Comparison of ENCODE assay signal across 12 mouse cellular contexts in the genomic region with DNA sequence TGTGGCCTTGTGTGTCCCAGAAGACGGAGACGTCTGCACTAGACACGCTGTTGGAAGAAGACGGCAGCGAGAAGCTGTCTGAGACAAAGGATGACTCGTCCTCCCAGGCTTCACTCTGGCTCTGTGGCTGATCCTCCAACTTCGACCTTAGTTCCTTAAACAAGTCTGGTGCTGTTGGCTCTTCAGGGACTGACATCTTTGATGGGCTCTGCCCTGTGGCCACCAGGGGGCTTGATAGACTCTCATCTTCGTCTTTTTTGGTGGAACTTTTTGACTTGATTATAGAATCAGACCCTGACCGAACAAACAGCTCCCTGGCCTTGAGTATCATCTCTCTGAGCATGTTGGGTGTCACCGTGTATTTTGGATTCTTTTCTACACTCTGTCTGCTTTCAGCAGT. TPM values are rescaled to one million over a fixed set of nuclear protein-coding genes. Genes with fewer than 3 reads are reported as not detected.
A peak's percentile ranks its signal among the peaks of the same experiment; 100 is the strongest.
DNase-seq lines count a peak whose midpoint lies in the region; ATAC-seq and TF ChIP-seq lines count a peak whose summit lies in the region.
"Had no signal": no experiment of that assay in that cellular context is flagged by ENCODE, and none has a peak within 500 bp of the region (broad histone marks: within the 10 kb centered on the region; RNA-seq: fewer than 3 reads in every experiment).

No protein-coding gene starts in this region.

- H3K4me1 ChIP-seq in ES-E14 (ENCODE audit: control insufficient read depth in 2 of 2, insufficient read depth in 2 of 2, low read length in 2 of 2, poor library complexity in 1 of 2): no peaks in the 10 kb centered on the region
- H3K4me1 ChIP-seq in lung, postnatal 0 days (ENCODE audit: insufficient read depth, low read depth, low read length): no peaks in the 10 kb centered on the region
- H3K4me1 ChIP-seq: embryonic facial prominence, embryonic 10.5 days; midbrain, embryonic 15.5 days had no signal

- H3K9ac ChIP-seq in ES-E14 (ENCODE audit: insufficient read depth, low read depth, low read length, poor library complexity, severe bottlenecking): no peak overlapping the region
- no peak overlapping the region for H3K9ac ChIP-seq in lung, postnatal 0 days (replicated peaks; ENCODE audit: low read depth)
- H3K9ac ChIP-seq: midbrain, embryonic 15.5 days had no signal

- WGBS in lung, postnatal 0 days: 71% methylated on average over 10 of the region's 10 CpGs

- no peaks in the 10 kb centered on the region for H3K36me3 ChIP-seq in ES-E14 (ENCODE audit: control insufficient read depth, insufficient read depth, low read length, poor library complexity, severe bottlenecking)
- H3K36me3 ChIP-seq in lung, postnatal 0 days (ENCODE audit: insufficient read depth, low read length): no peaks in the 10 kb centered on the region
- H3K36me3 ChIP-seq: embryonic facial prominence, embryonic 10.5 days; midbrain, embryonic 15.5 days had no signal

- in situ Hi-C loops in ES-E14 (cut with MboI; ENCODE audit: low sequenced_read_pairs in 2 of 2, unreplicated experiment in 2 of 2): no loop called here

- peak; percentile 60 for TF ChIP-seq CTCF in lung, postnatal 0 days (IDR thresholded peaks at IDR 0.05)

- DNase-seq in kidney, postnatal 14 days: peak; percentile 27
- DNase-seq in kidney, adult 11 months: no peak
- DNase-seq in CD4-positive helper T cell, adult 2 months (ENCODE audit: low read depth, low spot score): peak; percentile 12
- no peak for DNase-seq in ES-E14 (ENCODE audit: low read depth, low spot score)
- DNase-seq in lung, postnatal 0 days (ENCODE audit: low spot score): peak; percentile 39
- DNase-seq in testis, postnatal 14 days (ENCODE audit: low spot score): no peak

- TF ChIP-seq EP300 in lung, postnatal 0 days (IDR thresholded peaks at IDR 0.05): no peak

- H3K4me3 ChIP-seq in ES-E14 (ENCODE audit: insufficient read depth in 1 of 2, low read depth in 1 of 2, low read length in 2 of 2, poor library complexity in 1 of 2, severe bottlenecking in 1 of 2): no peak overlapping the region
- no peak overlapping the region for H3K4me3 ChIP-seq in lung, postnatal 0 days (ENCODE audit: low read depth, low read length)
- H3K4me3 ChIP-seq: embryonic facial prominence, embryonic 10.5 days; midbrain, embryonic 15.5 days had no signal

- no peaks in the 10 kb centered on the region for H3K9me3 ChIP-seq in ES-E14 (ENCODE audit: control insufficient read depth, insufficient read depth, low read depth, low read length)
- H3K9me3 ChIP-seq in lung, postnatal 0 days (ENCODE audit: low read length): no peaks in the 10 kb centered on the region
- H3K9me3 ChIP-seq: embryonic facial prominence, embryonic 10.5 days; midbrain, embryonic 15.5 days had no signal

- H3K4me2 ChIP-seq in lung, postnatal 0 days (replicated peaks; ENCODE audit: low read depth, low read length): no peak overlapping the region
- H3K4me2 ChIP-seq: midbrain, embryonic 15.5 days had no signal

- H3K27me3 ChIP-seq in lung, postnatal 0 days (replicated peaks; ENCODE audit: insufficient read depth, low read length): no peaks in the 10 kb centered on the region
- H3K27me3 ChIP-seq: midbrain, embryonic 15.5 days had no signal

- ATAC-seq in lung, postnatal 0 days: 0 out of 2 replicates have a peak, but pooled peaks have one; percentile 23
- ATAC-seq in cerebellum, adult (ENCODE audit: insufficient number of reproducible peaks, low FRiP score, low TSS enrichment): no peak
- ATAC-seq: midbrain, embryonic 15.5 days had no signal

- no peak overlapping the region for H3K27ac ChIP-seq in ES-E14 (ENCODE audit: insufficient read depth, low read depth, low read length, poor library complexity, severe bottlenecking)
- no peak overlapping the region for H3K27ac ChIP-seq in lung, postnatal 0 days (ENCODE audit: low read length)
- H3K27ac ChIP-seq: embryonic facial prominence, embryonic 10.5 days; midbrain, embryonic 15.5 days had no signal

TF ChIP-seq in ES-E14, 5 proteins besides CTCF, POLR2A, EP300 and RAD21:
- TF ChIP-seq ZC3H11A (IDR thresholded peaks at IDR 0.05; ENCODE audit: borderline replicate concordance, low read depth, low read length) (0 out of 2 replicates have a peak, but pooled peaks have one; percentile 6), HCFC1 (IDR thresholded peaks at IDR 0.05; ENCODE audit: borderline replicate concordance, insufficient read depth, low read length) (no peak)

RNA-seq across cellular contexts. Expression of a gene that starts 4.9 kb away (rescaled TPM):
- total RNA-seq in ES-E14 (2012; rRNA removed): 0.18 and 0.26 TPM in 2 replicates
- 0.05 and 0.18 TPM in 2 replicates for polyA plus RNA-seq in lung, postnatal 0 days (2015; fragmentation: Nextera tagmentation; extraction: Ambion mirVana)
- total RNA-seq: adrenal gland, postnatal 14 days had no signal
- polyA plus RNA-seq: heart, embryonic 16.5 days had no signal

RNA-seq across cellular contexts. Expression of a gene that starts 10.1 kb away (rescaled TPM):
- total RNA-seq in ES-E14 (2012; rRNA removed): 0.18 and 0.48 TPM in 2 replicates
- not detected in 2 replicates for polyA plus RNA-seq in lung, postnatal 0 days (2015; fragmentation: Nextera tagmentation; extraction: Ambion mirVana)
- total RNA-seq: adrenal gland, postnatal 14 days; left cerebral cortex, postnatal 25 days had no signal
- polyA plus RNA-seq: embryonic facial prominence, embryonic 10.5 days; heart, embryonic 16.5 days; midbrain, embryonic 15.5 days had no signal

RNA-seq across cellular contexts. Expression of a gene that starts 27.9 kb away (rescaled TPM):
- total RNA-seq in ES-E14 (2012; rRNA removed): 15.2 and 21.7 TPM in 2 replicates
- 131 and 135 TPM in 2 replicates for polyA plus RNA-seq in lung, postnatal 0 days (2015; fragmentation: Nextera tagmentation; extraction: Ambion mirVana)

RNA-seq across cellular contexts. Expression of a gene that starts 29.6 kb away (rescaled TPM):
- total RNA-seq in ES-E14 (2012; rRNA removed): 1.3 and 2.8 TPM in 2 replicates
- not detected in 2 replicates for polyA plus RNA-seq in lung, postnatal 0 days (2015; fragmentation: Nextera tagmentation; extraction: Ambion mirVana)
- total RNA-seq: adrenal gland, postnatal 14 days had no signal
- polyA plus RNA-seq: embryonic facial prominence, embryonic 10.5 days; heart, embryonic 16.5 days; midbrain, embryonic 15.5 days had no signal

RNA-seq across cellular contexts. Expression of a gene that starts 31.6 kb away (rescaled TPM):
- total RNA-seq in ES-E14 (2012; rRNA removed): 2.2 and 3.4 TPM in 2 replicates
- 0.14 and 0.41 TPM in 2 replicates for polyA plus RNA-seq in lung, postnatal 0 days (2015; fragmentation: Nextera tagmentation; extraction: Ambion mirVana)
- total RNA-seq: adrenal gland, postnatal 14 days had no signal
- polyA plus RNA-seq: heart, embryonic 16.5 days had no signal

Comparison
In these comparisons a context has a peak if more than half of its experiments do, and no peak if none do; other contexts are left out.
1. DNase-seq: peak in kidney, postnatal 14 days (single experiment), CD4-positive helper T cell, adult 2 months (single experiment) and lung, postnatal 0 days (single experiment); none in kidney, adult 11 months (single experiment), ES-E14 (single experiment) and testis, postnatal 14 days (single experiment).